In genomic region chr13:102984550-102984949, GRCm38 (mm10) we compare ENCODE assay signal across 21 mouse cellular contexts.
DNase-seq lines count a peak whose midpoint lies in the region; ATAC-seq and TF ChIP-seq lines count a peak whose summit lies in the region.
"Had no signal": no experiment of that assay in that cellular context is flagged by ENCODE, and none has a peak within 500 bp of the region (broad histone marks: within the 10 kb centered on the region; RNA-seq: fewer than 3 reads in every experiment).

No protein-coding gene starts in this region.

- H3K27me3 ChIP-seq in heart, embryonic 12.5 days (replicated peaks): no peaks in the 10 kb centered on the region
- H3K27me3 ChIP-seq: liver, embryonic 12.5 days; lung, embryonic 15.5 days; midbrain, embryonic 12.5 days had no signal

- peaks cover 23% of the 10 kb centered on the region for H3K4me1 ChIP-seq in heart, embryonic 12.5 days (replicated peaks)
- H3K4me1 ChIP-seq: liver, embryonic 12.5 days; lung, embryonic 15.5 days; midbrain, embryonic 12.5 days had no signal

- DNase-seq in heart, postnatal 36 days: no peak
- DNase-seq in left cerebral cortex, adult 2 months (ENCODE audit: extremely low spot score in 1 of 2, low spot score in 2 of 2): no peak
- no peak for DNase-seq in left cerebral cortex, adult 8-10 months (ENCODE audit: low spot score in 2 of 2)
- DNase-seq in thymus, postnatal 4 days: peak; percentile 10
- DNase-seq in thymus, postnatal 14 days: no peak
- no peak for DNase-seq in kidney, postnatal 36 days
- no peak for DNase-seq in frontal cortex, postnatal 36 days (ENCODE audit: low spot score in 2 of 2)
- DNase-seq: adrenal gland, postnatal 36 days; cerebellum, adult 11-12 months; cerebellum, postnatal 14 days; embryo, embryonic 11 days; kidney, adult 2 months; kidney, postnatal 10 days; right cerebral cortex, postnatal 25 days had no signal

- no peak overlapping the region for H3K4me3 ChIP-seq in heart, embryonic 12.5 days
- no peak overlapping the region for H3K4me3 ChIP-seq in left cerebral cortex, adult 2 months
- H3K4me3 ChIP-seq: liver, embryonic 12.5 days; lung, embryonic 15.5 days; midbrain, embryonic 12.5 days had no signal

- H3K27ac ChIP-seq in heart, embryonic 12.5 days (ENCODE audit: poor library complexity, severe bottlenecking): peak overlapping the region; percentile 35; the same call in 1 of the 2 replicates
- no peak overlapping the region for H3K27ac ChIP-seq in left cerebral cortex, adult 2 months
- H3K27ac ChIP-seq: liver, embryonic 12.5 days; lung, embryonic 15.5 days; macrophage; midbrain, embryonic 12.5 days had no signal

- TF ChIP-seq CTCF in left cerebral cortex, adult 2 months (IDR thresholded peaks at IDR 0.05): peak; percentile 13

- H3K36me3 ChIP-seq in heart, embryonic 12.5 days: peaks cover 4% of the 10 kb centered on the region; the same call in 1 of the 2 replicates
- H3K36me3 ChIP-seq: liver, embryonic 12.5 days; lung, embryonic 15.5 days; midbrain, embryonic 12.5 days had no signal

- intact Hi-C loops in heart, postnatal 36 days (cut with DNase I): no loop called here
- intact Hi-C loops in left cerebral cortex, adult 2 months (cut with DNase I): no loop called here

- WGBS in heart, embryonic 12.5 days: 92% methylated on average over 4 of the region's 4 CpGs

- no peak overlapping the region for H3K9ac ChIP-seq in heart, embryonic 12.5 days
- H3K9ac ChIP-seq: liver, embryonic 12.5 days; lung, embryonic 15.5 days; midbrain, embryonic 12.5 days had no signal

- peaks cover 6% of the 10 kb centered on the region; the same call in 1 of the 2 replicates for H3K9me3 ChIP-seq in heart, embryonic 12.5 days (replicated peaks)
- H3K9me3 ChIP-seq: lung, embryonic 15.5 days; midbrain, embryonic 12.5 days had no signal

- H3K4me2 ChIP-seq in heart, embryonic 12.5 days: no peak overlapping the region
- H3K4me2 ChIP-seq: liver, embryonic 12.5 days; lung, embryonic 15.5 days; midbrain, embryonic 12.5 days had no signal

- no peak for ATAC-seq in heart, embryonic 12.5 days (ENCODE audit: insufficient number of reproducible peaks, low FRiP score)
- ATAC-seq: forebrain, embryonic 16.5 days; hindbrain, embryonic 16.5 days; liver, embryonic 12.5 days had no signal
